Mouse (Mus musculus) heart, adult 2 months (tissue): ENCODE results near the gene Coq5.

Source experiments
- EP300 ChIP-seq: fragments of 200-500 bp; IDR thresholded peaks from 2 replicates; pipeline ENCODE4 v1.6.1; 2011; ENCODE audit warnings: low read depth, low read length, control low read depth; ENCODE audit not compliant: insufficient read depth
- POLR2A ChIP-seq: fragments of 200-500 bp; IDR thresholded peaks from 2 replicates; pipeline ENCODE4 v1.6.1; 2011; ENCODE audit warnings: mild to moderate bottlenecking, low read depth, low read length, control low read depth; ENCODE audit not compliant: insufficient read depth

GRCm38 (mm10) chr5:115319004-115319940 lies 39.8 kb downstream of the Coq5 start:
- 0 out of 2 replicates have a peak, but pooled peaks have one; percentile 40 for TF ChIP-seq EP300
- peak; percentile 49; the same call in 1 of the 2 replicates for TF ChIP-seq POLR2A
